Mouse (Mus musculus): Measurements from ENCODE around the gene Hist1h1c. TPM values are rescaled to one million over a fixed set of nuclear protein-coding genes. Genes with fewer than 3 reads are reported as not detected.

The Hist1h1c gene
- polyA plus RNA-seq, 1 experiment from 2014 or later = 9.2 TPM

DNA sequence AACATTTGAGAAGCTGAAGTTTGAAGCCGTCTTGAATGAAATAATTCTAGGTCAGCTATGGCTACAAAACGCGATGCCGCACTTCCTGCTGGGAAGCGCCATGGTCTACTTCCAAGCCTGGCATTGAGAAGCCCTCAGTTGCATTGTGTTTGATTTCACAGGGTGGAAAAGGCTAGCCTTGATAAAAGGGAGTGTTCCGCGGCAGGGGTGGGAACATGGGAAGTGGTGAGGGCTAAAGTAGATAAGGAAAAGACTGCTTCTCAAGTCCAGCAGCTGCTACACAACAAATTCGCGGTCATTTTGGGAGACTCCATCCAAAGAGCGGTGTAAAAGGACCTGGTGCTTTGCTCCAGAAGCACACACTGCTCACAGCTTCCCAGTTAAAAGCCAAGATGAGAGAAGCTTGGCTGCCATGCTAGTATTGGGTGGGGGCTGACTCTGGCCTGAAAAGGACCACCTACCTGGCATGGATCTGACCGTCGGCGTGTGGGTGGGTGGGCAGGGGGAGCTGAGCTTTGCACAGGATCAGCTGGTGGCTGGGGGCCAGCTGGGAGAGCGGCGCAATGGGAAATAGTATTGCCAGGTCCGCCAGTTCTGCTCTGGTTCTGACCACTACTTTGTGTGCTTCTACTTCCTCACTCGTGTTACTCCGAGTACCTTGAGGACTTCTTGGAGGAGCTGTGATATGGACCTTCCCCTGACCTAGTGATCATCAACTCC, 10.0 kb upstream of the Hist1h1c start:
- H3K4me3 ChIP-seq (replicated peaks; ENCODE audit: low read depth, low read length) = no peak overlapping the region
- H3K9ac ChIP-seq (replicated peaks; ENCODE audit: low read length) = no peak overlapping the region
- H3K9me3 ChIP-seq (ENCODE audit: control insufficient read depth, low read length) = no peaks in the 10 kb centered on the region
- ATAC-seq (ENCODE audit: low FRiP score, low TSS enrichment) = no peak
- H3K4me2 ChIP-seq (ENCODE audit: low read length) = no peak overlapping the region
- no peak overlapping the region for H3K27ac ChIP-seq (replicated peaks; ENCODE audit: low read depth, low read length)
- 86% methylated on average over 18 of the region's 18 CpGs for WGBS
- no peak for DNase-seq
- H3K4me1 ChIP-seq (ENCODE audit: control insufficient read depth, insufficient read depth, low read length) = no peaks in the 10 kb centered on the region
- H3K27me3 ChIP-seq (ENCODE audit: control insufficient read depth, insufficient read depth, low read length) = no peaks in the 10 kb centered on the region
- no peaks in the 10 kb centered on the region for H3K36me3 ChIP-seq (ENCODE audit: control insufficient read depth, insufficient read depth, low read length)

GRCm38 (mm10) chr13:23729192-23729525, 9.4 kb upstream of the Hist1h1c start:
- no peak overlapping the region for H3K9ac ChIP-seq (replicated peaks; ENCODE audit: low read length)
- no peak for ATAC-seq (ENCODE audit: low FRiP score, low TSS enrichment)
- no peaks in the 10 kb centered on the region for H3K4me1 ChIP-seq (ENCODE audit: control insufficient read depth, insufficient read depth, low read length)
- H3K36me3 ChIP-seq (ENCODE audit: control insufficient read depth, insufficient read depth, low read length) = no peaks in the 10 kb centered on the region
- no peak overlapping the region for H3K4me3 ChIP-seq (replicated peaks; ENCODE audit: low read depth, low read length)
- H3K27me3 ChIP-seq (ENCODE audit: control insufficient read depth, insufficient read depth, low read length) = no peaks in the 10 kb centered on the region
- no peak overlapping the region for H3K4me2 ChIP-seq (ENCODE audit: low read length)
- DNase-seq = no peak
- H3K9me3 ChIP-seq (ENCODE audit: control insufficient read depth, low read length) = no peaks in the 10 kb centered on the region
- H3K27ac ChIP-seq (replicated peaks; ENCODE audit: low read depth, low read length) = no peak overlapping the region
- 96% methylated on average over 9 of the region's 9 CpGs for WGBS

DNA sequence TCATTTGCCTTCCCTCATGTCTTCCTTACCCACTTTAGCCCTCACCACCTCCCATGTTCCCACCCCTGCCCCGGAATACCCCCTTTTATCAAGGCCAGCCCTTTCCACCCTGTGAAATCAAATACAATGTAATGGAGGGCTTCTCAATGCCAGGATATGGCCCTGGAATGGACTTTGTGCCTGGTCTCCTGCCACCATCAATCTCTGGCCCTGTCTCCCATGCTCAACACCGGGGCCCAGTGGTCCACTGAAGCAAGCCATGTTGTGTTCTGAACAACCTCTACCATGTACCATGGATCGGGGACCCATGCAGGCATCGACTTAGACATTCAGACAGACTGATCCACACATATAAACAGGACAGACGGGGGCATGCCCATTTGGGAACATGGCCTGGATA, 8.9 kb upstream of the Hist1h1c start:
- DNase-seq = no peak
- Histone ChIP-seq H3K4me3 (replicated peaks; ENCODE audit: low read depth, low read length) (no peak overlapping the region), H3K4me1 (ENCODE audit: control insufficient read depth, insufficient read depth, low read length) (no peaks in the 10 kb centered on the region), H3K9me3 (ENCODE audit: control insufficient read depth, low read length) (no peaks in the 10 kb centered on the region), H3K4me2 (ENCODE audit: low read length) (no peak overlapping the region), H3K27me3 (ENCODE audit: control insufficient read depth, insufficient read depth, low read length) (no peaks in the 10 kb centered on the region), H3K27ac (replicated peaks; ENCODE audit: low read depth, low read length) (no peak overlapping the region), H3K9ac (replicated peaks; ENCODE audit: low read length) (no peak overlapping the region), H3K36me3 (ENCODE audit: control insufficient read depth, insufficient read depth, low read length) (no peaks in the 10 kb centered on the region)
- no peak for ATAC-seq (ENCODE audit: low FRiP score, low TSS enrichment)
- 94% methylated on average over 5 of the region's 5 CpGs for WGBS

- Histone ChIP-seq H3K27me3 (ENCODE audit: control insufficient read depth, insufficient read depth, low read length) (no peaks in the 10 kb centered on the region), H3K9me3 (ENCODE audit: control insufficient read depth, low read length) (no peaks in the 10 kb centered on the region), H3K4me2 (ENCODE audit: low read length) (no peak overlapping the region), H3K36me3 (ENCODE audit: control insufficient read depth, insufficient read depth, low read length) (no peaks in the 10 kb centered on the region), H3K4me3 (replicated peaks; ENCODE audit: low read depth, low read length) (no peak overlapping the region), H3K9ac (replicated peaks; ENCODE audit: low read length) (no peak overlapping the region), H3K4me1 (ENCODE audit: control insufficient read depth, insufficient read depth, low read length) (no peaks in the 10 kb centered on the region), H3K27ac (replicated peaks; ENCODE audit: low read depth, low read length) (no peak overlapping the region)
- no peak for DNase-seq
- ATAC-seq (ENCODE audit: low FRiP score, low TSS enrichment) = no peak
- 63% methylated on average over 8 of the region's 8 CpGs for WGBS
Measured at GRCm38 (mm10) chr13:23730479-23730878, 8.1 kb upstream of the Hist1h1c start.

GRCm38 (mm10) chr13:23732156-23732804, 6.3 kb upstream of the Hist1h1c start:
- Histone ChIP-seq H3K4me2 (ENCODE audit: low read length) (no peak overlapping the region), H3K27me3 (ENCODE audit: control insufficient read depth, insufficient read depth, low read length) (no peaks in the 10 kb centered on the region), H3K27ac (replicated peaks; ENCODE audit: low read depth, low read length) (no peak overlapping the region), H3K4me1 (ENCODE audit: control insufficient read depth, insufficient read depth, low read length) (no peaks in the 10 kb centered on the region), H3K9ac (replicated peaks; ENCODE audit: low read length) (no peak overlapping the region), H3K4me3 (replicated peaks; ENCODE audit: low read depth, low read length) (no peak overlapping the region), H3K36me3 (ENCODE audit: control insufficient read depth, insufficient read depth, low read length) (no peaks in the 10 kb centered on the region), H3K9me3 (ENCODE audit: control insufficient read depth, low read length) (no peaks in the 10 kb centered on the region)
- ATAC-seq (ENCODE audit: low FRiP score, low TSS enrichment) (no peak), DNase-seq (peak; percentile 78)
- WGBS = 25% methylated on average over 8 of the region's 8 CpGs

DNA sequence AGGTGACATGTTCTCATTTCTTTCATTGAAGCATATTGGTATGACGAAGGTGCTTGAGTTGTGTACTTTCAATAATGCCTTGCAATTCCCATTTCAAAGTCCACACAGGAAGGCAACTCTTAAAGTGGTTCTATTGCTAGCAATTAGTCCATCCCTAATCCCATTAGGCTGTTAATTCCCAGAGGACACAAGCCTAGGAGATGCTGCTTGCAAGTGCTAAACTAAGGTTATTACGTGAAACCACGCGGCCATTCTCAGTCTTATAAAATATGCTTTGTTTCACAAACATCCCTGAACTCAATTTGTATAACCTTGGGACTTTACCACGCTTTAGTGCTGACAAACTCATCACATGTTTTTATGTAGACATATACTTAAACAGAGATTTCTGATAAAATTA, 1.5 kb upstream of the Hist1h1c start:
- Histone ChIP-seq H3K4me1 (ENCODE audit: control insufficient read depth, insufficient read depth, low read length) (peaks cover 19% of the 10 kb centered on the region), H3K36me3 (ENCODE audit: control insufficient read depth, insufficient read depth, low read length) (no peaks in the 10 kb centered on the region), H3K4me2 (ENCODE audit: low read length) (no peak overlapping the region), H3K27ac (replicated peaks; ENCODE audit: low read depth, low read length) (no peak overlapping the region), H3K9ac (replicated peaks; ENCODE audit: low read length) (no peak overlapping the region), H3K4me3 (replicated peaks; ENCODE audit: low read depth, low read length) (no peak overlapping the region), H3K27me3 (ENCODE audit: control insufficient read depth, insufficient read depth, low read length) (no peaks in the 10 kb centered on the region), H3K9me3 (ENCODE audit: control insufficient read depth, low read length) (no peaks in the 10 kb centered on the region)
- no peak for DNase-seq
- ATAC-seq (ENCODE audit: low FRiP score, low TSS enrichment) = no peak
- 67% methylated on average over 5 of the region's 5 CpGs for WGBS

- H3K27me3 ChIP-seq (ENCODE audit: control insufficient read depth, insufficient read depth, low read length) = no peaks in the 10 kb centered on the region
- peak overlapping the region; percentile 24; the same call in 1 of the 2 replicates for H3K9ac ChIP-seq (replicated peaks; ENCODE audit: low read length)
- H3K4me1 ChIP-seq (ENCODE audit: control insufficient read depth, insufficient read depth, low read length) = peaks cover 19% of the 10 kb centered on the region
- H3K9me3 ChIP-seq (ENCODE audit: control insufficient read depth, low read length) = no peaks in the 10 kb centered on the region
- DNase-seq = no peak
- peak overlapping the region; percentile 48 for H3K4me3 ChIP-seq (replicated peaks; ENCODE audit: low read depth, low read length)
- H3K27ac ChIP-seq (replicated peaks; ENCODE audit: low read depth, low read length) = peak overlapping the region; percentile 42
- H3K4me2 ChIP-seq (ENCODE audit: low read length) = peak overlapping the region; percentile 98
- no peak for ATAC-seq (ENCODE audit: low FRiP score, low TSS enrichment)
- 17% methylated on average over 4 of the region's 4 CpGs for WGBS
- H3K36me3 ChIP-seq (ENCODE audit: control insufficient read depth, insufficient read depth, low read length) = no peaks in the 10 kb centered on the region
Measured at GRCm38 (mm10) chr13:23738041-23738440, 567 bp upstream of the Hist1h1c start.

DNA sequence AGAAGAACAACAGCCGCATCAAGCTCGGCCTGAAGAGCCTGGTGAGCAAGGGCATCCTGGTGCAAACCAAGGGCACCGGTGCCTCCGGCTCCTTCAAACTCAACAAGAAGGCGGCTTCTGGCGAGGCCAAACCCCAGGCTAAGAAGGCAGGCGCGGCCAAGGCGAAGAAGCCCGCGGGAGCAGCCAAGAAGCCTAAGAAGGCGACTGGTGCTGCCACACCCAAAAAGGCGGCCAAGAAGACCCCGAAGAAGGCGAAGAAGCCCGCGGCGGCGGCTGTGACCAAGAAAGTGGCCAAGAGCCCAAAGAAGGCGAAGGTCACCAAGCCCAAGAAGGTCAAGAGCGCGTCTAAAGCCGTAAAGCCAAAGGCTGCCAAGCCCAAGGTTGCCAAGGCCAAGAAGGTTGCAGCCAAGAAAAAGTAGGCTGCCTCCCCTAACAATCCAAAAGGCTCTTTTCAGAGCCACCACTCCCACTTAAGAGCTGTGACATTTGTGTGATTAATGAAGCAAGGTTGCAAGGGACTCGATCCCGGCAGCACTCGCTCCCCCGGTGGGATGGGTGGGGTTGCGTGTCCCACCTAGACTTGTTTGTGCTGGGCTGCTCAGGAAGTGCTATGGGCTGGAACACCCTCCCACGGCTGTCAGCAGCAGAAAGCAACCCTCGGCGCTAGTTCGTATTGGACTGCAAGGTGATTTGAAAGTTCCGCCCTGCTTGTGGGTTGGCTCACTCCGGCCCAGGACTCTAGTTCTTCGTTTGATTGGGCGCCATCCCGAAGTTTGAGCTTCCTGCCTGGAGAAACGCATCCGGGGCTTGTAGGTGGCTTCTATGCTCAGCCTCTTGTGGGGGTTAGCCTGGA, 687 bp downstream of the Hist1h1c start:
- peak; percentile 85 for ATAC-seq (ENCODE audit: low FRiP score, low TSS enrichment)
- H3K4me1 ChIP-seq (ENCODE audit: control insufficient read depth, insufficient read depth, low read length) = peaks cover 19% of the 10 kb centered on the region
- peak overlapping the region; percentile 78 for H3K27ac ChIP-seq (replicated peaks; ENCODE audit: low read depth, low read length)
- H3K4me3 ChIP-seq (replicated peaks; ENCODE audit: low read depth, low read length) = peak overlapping the region; percentile 48
- H3K36me3 ChIP-seq (ENCODE audit: control insufficient read depth, insufficient read depth, low read length) = no peaks in the 10 kb centered on the region
- DNase-seq = peak; percentile 92
- peak overlapping the region; percentile 98 for H3K4me2 ChIP-seq (ENCODE audit: low read length)
- WGBS = under 1% methylated on average over 39 of the region's 39 CpGs
- peak overlapping the region; percentile 57; the same call in 1 of the 2 replicates for H3K9ac ChIP-seq (replicated peaks; ENCODE audit: low read length)
- H3K27me3 ChIP-seq (ENCODE audit: control insufficient read depth, insufficient read depth, low read length) = no peaks in the 10 kb centered on the region
- H3K9me3 ChIP-seq (ENCODE audit: control insufficient read depth, low read length) = no peaks in the 10 kb centered on the region
